Mouse (Mus musculus) midbrain, embryonic 16.5 days (tissue): ENCODE results near the gene Padi2. TPM values are rescaled to one million over a fixed set of nuclear protein-coding genes. Genes with fewer than 3 reads are reported as not detected.

Experiments used
- ATAC-seq: fragments of 200-750 bp; cut with Nextera tagmentation; 2 replicates; pipeline ENCODE4 v1.8.0; 2017; ENCODE audit warnings: moderate TSS enrichment
- H3K27ac ChIP-seq: fragments of 300-500 bp; sonication (generic); 2 replicates; pipeline ENCODE4 v1.5.1; 2014; ENCODE audit warnings: mild to moderate bottlenecking, low read length, mixed read lengths
- H3K27me3 ChIP-seq: fragments of 300-500 bp; sonication (generic); 2 replicates; pipeline ENCODE4 v1.6.1; 2014; ENCODE audit warnings: low read depth, low read length, mixed read lengths; ENCODE audit not compliant: control insufficient read depth, insufficient read depth
- H3K36me3 ChIP-seq: fragments of 300-500 bp; sonication (generic); 2 replicates; pipeline ENCODE4 v1.6.1; 2014; ENCODE audit warnings: mild to moderate bottlenecking, low read length, moderate library complexity, mixed read lengths; ENCODE audit not compliant: control insufficient read depth, insufficient read depth
- H3K4me1 ChIP-seq: fragments of 300-500 bp; sonication (generic); 2 replicates; pipeline ENCODE4 v1.6.1; 2014; ENCODE audit warnings: mild to moderate bottlenecking, low read length, mixed read lengths; ENCODE audit not compliant: control insufficient read depth, insufficient read depth
- H3K4me2 ChIP-seq: fragments of 300-500 bp; sonication (generic); 2 replicates; pipeline ENCODE4 v1.6.1; 2014; ENCODE audit warnings: mild to moderate bottlenecking, low read length, mixed read lengths
- H3K4me3 ChIP-seq: fragments of 300-500 bp; sonication (generic); 2 replicates; pipeline ENCODE4 v1.5.1; 2014; ENCODE audit warnings: low read depth, mild to moderate bottlenecking, low read length, moderate library complexity, mixed read lengths
- H3K9ac ChIP-seq: fragments of 300-500 bp; sonication (generic); 2 replicates; pipeline ENCODE4 v1.6.1; 2014; ENCODE audit warnings: low read depth, low read length, mixed read lengths
- H3K9me3 ChIP-seq: fragments of 300-500 bp; sonication (generic); replicated peaks from 2 replicates; pipeline ENCODE4 v1.6.1; 2014; ENCODE audit warnings: mild to moderate bottlenecking, low read length, mixed read lengths; ENCODE audit not compliant: control insufficient read depth, poor library complexity, severe bottlenecking
- WGBS: fragments of 180-500 bp; shearing (Covaris S2); extraction: QIAGEN DNeasy Blood & Tissue Kit; methylation state at CpG from one replicate; pipeline ENCODE4 v1.1.7; 2014; 5-methylcytosine and 5-hydroxymethylcytosine counted together
- polyA plus RNA-seq: library from polyadenylated mRNA; unstranded; fragments of >200 nt; fragmentation: Nextera tagmentation; extraction: Ambion mirVana; gene quantifications from 2 replicates; pipeline ENCODE4 v1.2.1, GENCODE M21; 2015

The Padi2 gene
- polyA plus RNA-seq, 1 experiment from 2014 or later = 2.8 TPM

DNA sequence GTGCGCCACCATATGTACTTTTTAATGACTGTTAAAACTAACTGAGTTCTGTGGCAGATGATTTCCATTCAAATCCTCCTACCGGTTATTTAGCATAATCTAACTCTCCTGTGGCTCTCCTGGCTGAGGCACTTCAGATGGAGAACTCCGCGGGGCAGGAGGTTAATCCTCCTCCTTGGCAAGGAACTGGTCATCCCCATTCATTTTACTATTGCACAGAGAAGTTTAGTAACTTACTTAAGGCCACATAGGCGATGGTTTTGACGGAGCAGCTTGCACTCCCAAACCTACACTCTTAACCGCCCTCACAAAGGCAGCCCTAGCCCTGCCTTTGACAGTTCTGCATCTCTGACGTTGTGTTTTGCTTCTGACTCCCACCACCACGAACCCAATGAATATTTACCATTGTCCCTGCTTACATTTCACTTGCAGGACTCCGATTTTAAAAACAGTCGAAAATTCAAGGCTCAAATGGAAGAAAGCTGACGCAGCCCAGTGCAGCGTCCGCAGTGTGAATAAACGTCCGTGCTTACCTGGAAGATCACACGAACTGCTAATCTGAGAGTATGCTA, 51.1 kb downstream of the Padi2 start:
- Histone ChIP-seq H3K9ac (peak overlapping the region; percentile 71), H3K4me2 (peak overlapping the region; percentile 89), H3K27ac (peak overlapping the region; percentile 80), H3K36me3 (no peaks in the 10 kb centered on the region), H3K27me3 (no peaks in the 10 kb centered on the region), H3K9me3 (no peaks in the 10 kb centered on the region), H3K4me3 (peak overlapping the region; percentile 49), H3K4me1 (peaks cover 10% of the 10 kb centered on the region)
- WGBS = 3% methylated on average over 17 of the region's 17 CpGs
- no peak for ATAC-seq

DNA sequence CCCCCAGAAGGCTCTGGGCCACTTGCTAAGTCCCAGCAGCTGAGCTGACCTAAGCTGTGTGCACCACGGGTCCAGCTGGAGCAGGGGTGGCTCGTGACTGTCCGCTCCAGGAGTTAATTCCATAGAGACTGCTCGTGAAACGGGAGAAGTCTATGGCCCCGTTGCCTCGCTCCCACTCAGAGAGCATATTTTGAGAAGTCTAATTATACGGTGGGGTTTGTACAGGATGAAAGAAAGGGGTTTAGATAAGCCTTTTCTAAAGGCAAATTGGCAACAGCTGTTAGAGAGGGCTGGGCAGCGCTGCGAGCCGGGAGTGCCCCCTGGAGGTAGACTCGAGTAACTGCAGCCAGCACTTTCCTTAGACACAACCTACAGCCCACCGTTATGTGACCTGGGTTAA, 51.6 kb downstream of the Padi2 start:
- WGBS = under 1% methylated on average over 13 of the region's 13 CpGs
- peak overlapping the region; percentile 80 for H3K27ac ChIP-seq
- H3K27me3 ChIP-seq = no peaks in the 10 kb centered on the region
- no peaks in the 10 kb centered on the region for H3K9me3 ChIP-seq
- peak overlapping the region; percentile 89 for H3K4me2 ChIP-seq
- peaks cover 15% of the 10 kb centered on the region for H3K4me1 ChIP-seq
- H3K4me3 ChIP-seq = peak overlapping the region; percentile 49
- H3K36me3 ChIP-seq = no peaks in the 10 kb centered on the region
- peak; percentile 41; the same call in 1 of the 2 replicates for ATAC-seq
- peak overlapping the region; percentile 71 for H3K9ac ChIP-seq

DNA sequence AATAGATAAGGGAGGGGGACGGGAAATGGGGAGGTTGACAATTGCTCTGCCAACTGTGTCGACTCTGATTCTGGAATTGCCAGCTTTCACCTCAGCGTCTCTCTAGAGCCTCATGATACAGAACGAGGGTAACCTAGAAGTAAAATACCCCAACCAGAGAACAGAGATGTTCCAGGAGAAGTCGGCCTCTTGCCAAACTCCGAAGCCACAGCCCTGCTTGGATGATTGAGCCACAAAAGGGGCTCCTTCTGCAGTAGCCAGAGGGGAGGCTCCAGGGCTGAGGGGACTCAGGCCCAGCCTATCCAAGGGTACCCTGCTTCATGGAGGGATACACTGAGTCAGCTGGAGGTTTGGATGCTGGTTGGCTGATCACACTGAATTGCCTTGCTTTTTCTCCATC, 52.2 kb downstream of the Padi2 start:
- no peak for ATAC-seq
- Histone ChIP-seq H3K9me3 (no peaks in the 10 kb centered on the region), H3K27me3 (no peaks in the 10 kb centered on the region), H3K36me3 (no peaks in the 10 kb centered on the region), H3K9ac (no peak overlapping the region), H3K4me2 (no peak overlapping the region), H3K4me3 (no peak overlapping the region), H3K4me1 (peaks cover 20% of the 10 kb centered on the region), H3K27ac (no peak overlapping the region)
- WGBS = 62% methylated on average over 6 of the region's 6 CpGs

DNA sequence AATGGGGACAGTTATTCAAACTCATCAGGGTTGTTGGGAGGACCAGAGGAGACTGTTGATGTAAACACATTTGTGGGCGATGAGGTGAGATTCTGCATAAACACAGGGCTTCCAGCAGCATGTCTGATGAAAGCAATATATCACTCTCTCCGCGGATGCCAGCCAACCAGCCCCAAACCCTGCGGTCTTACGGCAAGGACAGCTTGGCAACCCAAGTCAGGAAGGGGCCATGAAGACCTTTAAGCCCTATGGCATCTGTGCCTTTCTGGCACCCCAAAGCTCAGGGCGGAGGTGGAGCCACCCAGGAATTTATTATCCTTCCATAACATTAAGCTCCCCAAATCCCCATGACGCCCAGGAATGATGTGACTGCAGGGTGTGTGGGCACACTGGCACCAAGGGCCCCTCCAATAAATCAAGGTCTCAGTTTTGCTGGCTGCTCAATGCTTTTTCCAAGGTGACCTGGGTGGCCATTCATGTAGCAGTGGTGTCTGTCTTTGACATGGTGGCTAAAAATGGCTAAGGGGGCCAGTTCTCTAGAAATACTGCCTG, 53.1 kb downstream of the Padi2 start:
- Histone ChIP-seq H3K4me1 (peaks cover 20% of the 10 kb centered on the region), H3K36me3 (no peaks in the 10 kb centered on the region), H3K4me2 (no peak overlapping the region), H3K9me3 (no peaks in the 10 kb centered on the region), H3K9ac (no peak overlapping the region), H3K27me3 (no peaks in the 10 kb centered on the region), H3K4me3 (no peak overlapping the region), H3K27ac (no peak overlapping the region)
- 88% methylated on average over 7 of the region's 7 CpGs for WGBS
- no peak for ATAC-seq

DNA sequence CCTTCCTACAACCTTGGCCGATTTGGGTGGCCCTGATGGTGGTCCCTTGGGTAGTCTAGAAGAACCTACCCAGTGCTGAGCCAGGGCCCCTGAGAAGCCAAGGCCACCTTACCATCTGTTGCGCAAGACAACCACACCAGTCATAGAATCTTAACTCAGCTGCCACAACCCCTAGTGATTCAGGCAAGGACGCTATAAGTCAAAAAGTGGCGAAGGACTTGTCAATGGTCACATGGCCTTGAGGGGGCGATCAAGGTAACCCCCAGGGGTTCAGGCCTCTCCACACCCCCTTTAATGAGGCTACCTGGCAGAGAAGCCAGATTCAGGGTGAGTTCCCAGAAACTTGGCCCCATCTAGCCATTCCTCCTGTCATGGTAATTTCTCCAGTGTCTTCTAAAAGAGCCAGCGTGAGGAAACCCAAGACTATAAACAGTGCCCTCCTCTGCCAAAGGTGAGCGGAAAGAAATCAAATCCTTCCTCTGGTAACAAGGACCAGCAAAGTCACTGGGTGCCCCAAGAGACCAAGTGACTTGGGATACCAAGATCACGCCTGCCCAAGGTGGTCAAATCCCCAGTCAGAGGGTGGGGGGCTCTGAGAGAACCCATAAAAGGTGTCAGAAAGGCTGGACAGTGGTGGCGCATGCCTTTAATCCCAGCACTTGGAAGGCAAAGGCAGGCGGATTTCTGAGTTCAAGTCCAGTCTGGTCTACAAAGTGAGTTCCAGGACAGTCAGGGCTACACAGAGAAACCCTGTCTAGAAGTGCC, 53.8 kb downstream of the Padi2 start:
- 82% methylated on average over 10 of the region's 10 CpGs for WGBS
- ATAC-seq = no peak
- H3K4me1 ChIP-seq = peaks cover 22% of the 10 kb centered on the region
- H3K27ac ChIP-seq = no peak overlapping the region
- H3K4me2 ChIP-seq = no peak overlapping the region
- no peaks in the 10 kb centered on the region for H3K27me3 ChIP-seq
- H3K9ac ChIP-seq = no peak overlapping the region
- H3K36me3 ChIP-seq = no peaks in the 10 kb centered on the region
- no peaks in the 10 kb centered on the region for H3K9me3 ChIP-seq
- H3K4me3 ChIP-seq = no peak overlapping the region

DNA sequence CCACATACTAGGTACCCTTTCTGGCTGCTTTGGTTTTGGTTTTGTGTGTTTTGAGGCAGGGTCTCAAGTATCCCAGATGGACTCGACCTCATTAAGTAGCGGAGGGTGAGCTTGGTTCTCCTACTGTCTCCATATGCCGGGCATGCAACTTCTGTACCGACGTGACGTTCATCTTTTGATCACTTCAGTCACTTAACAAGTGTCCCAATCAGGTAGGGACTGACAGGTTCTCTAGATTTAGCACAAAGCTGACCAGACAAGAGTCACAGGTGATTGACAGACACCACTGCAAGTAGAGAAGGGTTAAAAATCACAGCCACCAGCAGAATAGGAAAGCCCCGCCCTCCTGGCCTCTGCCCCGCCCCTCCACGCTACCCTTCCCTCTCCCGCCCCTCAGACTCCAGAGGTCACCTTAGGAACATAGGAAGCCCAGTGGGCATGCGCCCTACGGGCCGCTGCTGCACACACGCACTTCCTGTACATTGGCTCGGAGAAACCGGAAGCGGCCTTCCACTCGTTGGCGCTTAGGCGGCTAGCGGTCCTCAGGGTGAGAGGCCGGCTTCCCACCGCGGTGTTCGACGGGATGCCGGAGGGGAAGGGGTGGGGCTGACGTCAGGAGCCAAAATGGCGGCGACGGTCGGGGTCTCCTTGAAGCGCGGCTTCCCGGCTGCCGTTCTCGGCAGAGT, 54.8 kb downstream of the Padi2 start, which contains the start of gene Sdhb:
Gene Sdhb, plus strand, starts transcription at position 423 of the 686 bp plus-strand sequence.
- Histone ChIP-seq H3K4me3 (peak within 1 kb of the TSS; percentile 89), H3K36me3 (no peaks in the 10 kb centered on the region), H3K27me3 (no peaks in the 10 kb centered on the region), H3K27ac (peak within 1 kb of the TSS; percentile 93), H3K4me2 (peak within 1 kb of the TSS; percentile 84), H3K9ac (peak within 1 kb of the TSS; percentile 98), H3K9me3 (no peaks in the 10 kb centered on the region), H3K4me1 (peaks cover 22% of the 10 kb centered on the region)
- 2% methylated on average over 37 of the region's 37 CpGs for WGBS
- peak; percentile 94 for ATAC-seq

DNA sequence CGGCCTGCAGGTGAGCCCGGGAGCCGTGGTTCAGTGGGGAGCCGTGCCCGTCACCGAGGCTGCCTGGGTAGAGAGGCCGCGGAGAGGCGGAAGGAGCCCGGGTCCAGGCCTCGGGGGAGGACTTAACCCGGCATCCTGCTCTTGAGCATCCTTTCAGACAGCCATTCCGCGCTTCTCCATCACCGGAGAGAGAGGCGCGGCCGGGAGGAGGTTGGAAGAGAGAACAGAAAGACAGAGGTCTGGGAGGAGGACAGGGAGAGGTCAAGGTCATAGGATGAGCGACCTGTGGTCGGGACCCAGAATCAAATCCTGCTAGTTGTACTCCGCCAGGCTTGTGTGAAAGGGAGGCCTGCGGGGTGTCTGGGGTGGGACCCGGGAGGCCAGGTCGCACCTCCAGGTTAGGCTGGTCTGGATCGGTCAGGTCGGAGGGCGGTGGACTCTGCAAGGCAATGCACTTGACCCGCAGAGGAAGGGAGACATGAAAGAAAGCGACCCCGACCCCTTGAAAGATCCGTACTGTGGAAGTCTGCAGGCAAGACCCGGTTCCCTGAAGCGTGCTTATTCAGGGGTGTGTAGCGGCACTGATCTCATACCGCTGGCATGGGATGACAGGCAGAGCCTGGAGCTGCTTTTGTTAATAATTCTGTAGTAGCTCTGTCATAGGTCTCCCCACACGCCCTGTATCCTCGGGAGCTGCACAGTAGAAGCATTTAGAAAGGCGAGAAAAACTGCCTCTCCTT, 55.5 kb downstream of the Padi2 start:
- H3K9ac ChIP-seq = peak overlapping the region; percentile 98
- H3K36me3 ChIP-seq = no peaks in the 10 kb centered on the region
- peaks cover 22% of the 10 kb centered on the region for H3K4me1 ChIP-seq
- H3K27ac ChIP-seq = peak overlapping the region; percentile 93
- H3K4me3 ChIP-seq = peak overlapping the region; percentile 89
- ATAC-seq = peak; percentile 14; the same call in 1 of the 2 replicates
- H3K27me3 ChIP-seq = no peaks in the 10 kb centered on the region
- no peaks in the 10 kb centered on the region for H3K9me3 ChIP-seq
- WGBS = under 1% methylated on average over 33 of the region's 38 CpGs
- peak overlapping the region; percentile 84 for H3K4me2 ChIP-seq

DNA sequence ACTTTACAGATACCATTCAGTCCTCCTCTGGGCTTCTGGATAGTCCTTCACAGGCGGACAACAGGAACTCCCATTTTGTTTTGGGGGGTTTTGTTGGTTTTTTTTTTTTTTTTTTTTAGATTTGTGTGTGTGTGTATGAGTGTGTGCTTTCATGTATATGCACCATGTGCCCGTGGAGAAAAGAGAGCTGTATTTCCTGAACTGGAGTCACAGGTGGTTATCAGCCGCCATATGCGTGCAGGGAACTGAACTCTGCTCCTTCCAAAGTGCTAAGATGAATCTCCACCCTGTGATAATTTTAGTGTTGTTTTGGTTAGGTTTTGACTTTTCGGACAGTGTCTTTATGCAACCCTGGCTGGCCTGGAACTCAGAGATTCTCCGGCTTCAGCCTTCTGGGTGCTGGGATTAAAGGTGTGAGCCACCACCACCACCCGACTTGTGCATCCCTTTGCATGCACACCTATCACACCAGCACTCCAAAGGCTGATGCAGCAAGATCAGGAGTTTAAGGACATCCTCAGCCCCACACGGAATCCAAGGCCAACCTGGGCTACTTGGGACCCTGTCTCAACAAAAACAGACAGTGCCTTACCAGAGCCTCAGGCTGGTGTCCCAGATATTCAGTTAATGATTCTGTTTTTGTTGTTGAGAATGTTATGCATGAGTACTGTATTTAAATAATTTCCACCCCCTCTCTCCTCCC, 56.2 kb downstream of the Padi2 start:
- H3K36me3 ChIP-seq = no peaks in the 10 kb centered on the region
- peak overlapping the region; percentile 84 for H3K4me2 ChIP-seq
- H3K9me3 ChIP-seq = no peaks in the 10 kb centered on the region
- peak overlapping the region; percentile 98 for H3K9ac ChIP-seq
- WGBS = 77% methylated on average over 8 of the region's 8 CpGs
- H3K27me3 ChIP-seq = no peaks in the 10 kb centered on the region
- peak overlapping the region; percentile 93; the same call in 1 of the 2 replicates for H3K27ac ChIP-seq
- peaks cover 19% of the 10 kb centered on the region for H3K4me1 ChIP-seq
- no peak for ATAC-seq
- peak overlapping the region; percentile 89 for H3K4me3 ChIP-seq
